Mouse (Mus musculus): ENCODE measurements at regions not wholly inside any gene's neighbourhood (a gene's known extent, or its start where the extent isn't known, plus 50 kb on each side); places are given as distances from the start of the nearest gene placed in this dataset.

DNA sequence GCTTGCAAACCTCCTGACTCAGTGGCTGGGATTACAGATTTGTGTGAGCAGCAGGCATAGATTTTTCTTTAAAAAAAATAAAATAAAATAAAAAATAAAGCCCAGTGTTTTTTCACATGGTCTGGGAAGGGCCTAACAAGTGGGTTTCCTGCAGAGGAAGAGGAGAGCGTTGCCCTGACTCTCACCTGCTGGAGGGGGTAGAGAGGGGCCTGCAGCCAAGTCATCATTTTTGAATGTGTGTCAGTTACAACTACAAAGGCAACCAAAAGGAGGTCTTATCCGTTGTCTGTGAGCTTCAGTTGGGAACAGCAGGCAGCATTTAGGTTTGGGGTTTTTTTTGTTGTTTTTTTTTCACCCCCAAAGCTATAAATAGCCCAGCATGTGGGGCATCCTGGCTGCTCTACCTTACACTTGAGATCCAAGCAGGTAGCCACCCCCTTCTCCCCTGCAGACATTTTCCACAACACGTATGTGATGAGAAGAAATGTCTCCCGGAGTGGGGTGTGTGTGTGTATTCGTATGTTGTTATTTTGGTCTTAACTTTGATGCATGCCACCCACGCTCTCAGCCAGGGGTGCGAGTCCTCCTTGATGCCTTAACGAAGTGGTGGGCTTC lies 285.7 kb upstream of the 4930412O13Rik start:
- TF ChIP-seq NANOG (IDR thresholded peaks at IDR 0.05; ENCODE audit: borderline replicate concordance, low read length) (no peak), CTCF (conservative IDR thresholded peaks at IDR 0.05; ENCODE audit: low read length) (no peak), POU5F1 (IDR thresholded peaks at IDR 0.05; ENCODE audit: borderline replicate concordance, low read length) (no peak)

Measured in E14TG2a.4 (cell line).